Mouse (Mus musculus) liver, embryonic 12.5 days (tissue): Measurements from ENCODE around the gene Slc25a3. TPM values are rescaled to one million over a fixed set of nuclear protein-coding genes. Genes with fewer than 3 reads are reported as not detected.
A peak's percentile ranks its signal among the peaks of the same experiment; 100 is the strongest.

Source experiments
- ATAC-seq: fragments of 200-750 bp; cut with Nextera tagmentation; 2 replicates; pipeline ENCODE4 v1.8.0; 2017; ENCODE audit warnings: moderate number of reproducible peaks, mild to moderate bottlenecking, moderate library complexity
- H3K27ac ChIP-seq: fragments of 300-500 bp; sonication (generic); 2 replicates; pipeline ENCODE4 v1.5.1; 2016; ENCODE audit warnings: mild to moderate bottlenecking
- H3K27me3 ChIP-seq: fragments of 300-500 bp; sonication (generic); replicated peaks from 2 replicates; pipeline ENCODE4 v1.6.1; 2016; ENCODE audit warnings: mild to moderate bottlenecking, moderate library complexity
- H3K36me3 ChIP-seq: fragments of 300-500 bp; sonication (generic); 2 replicates; pipeline ENCODE4 v1.6.1; 2016; ENCODE audit warnings: mild to moderate bottlenecking, moderate library complexity
- H3K4me1 ChIP-seq: fragments of 300-500 bp; sonication (generic); 2 replicates; pipeline ENCODE4 v1.6.1; 2016
- H3K4me2 ChIP-seq: fragments of 300-500 bp; sonication (generic); 2 replicates; pipeline ENCODE4 v1.6.1; 2016; ENCODE audit warnings: mild to moderate bottlenecking, moderate library complexity
- H3K4me3 ChIP-seq: fragments of 300-500 bp; sonication (generic); 2 replicates; pipeline ENCODE4 v1.5.1; 2016; ENCODE audit warnings: mild to moderate bottlenecking, moderate library complexity
- H3K9ac ChIP-seq: fragments of 300-500 bp; sonication (generic); 2 replicates; pipeline ENCODE4 v1.6.1; 2016; ENCODE audit warnings: mild to moderate bottlenecking, moderate library complexity
- H3K9me3 ChIP-seq: fragments of 300-500 bp; sonication (generic); replicated peaks from 2 replicates; pipeline ENCODE4 v1.6.1; 2016; ENCODE audit warnings: mild to moderate bottlenecking, moderate library complexity
- WGBS: fragments of 180-500 bp; shearing (Covaris S2); methylation state at CpG from one replicate; pipeline ENCODE4 v1.1.7; 2016; ENCODE audit not compliant: insufficient replicate concordance; 5-methylcytosine and 5-hydroxymethylcytosine counted together
- polyA plus RNA-seq: library from polyadenylated mRNA; unstranded; fragments of >200 nt; fragmentation: Nextera tagmentation; extraction: Ambion mirVana; gene quantifications from 2 replicates; pipeline ENCODE4 v1.2.1, GENCODE M21; 2016

Slc25a3 gene
- polyA plus RNA-seq, 1 experiment from 2014 or later = 297 TPM

DNA sequence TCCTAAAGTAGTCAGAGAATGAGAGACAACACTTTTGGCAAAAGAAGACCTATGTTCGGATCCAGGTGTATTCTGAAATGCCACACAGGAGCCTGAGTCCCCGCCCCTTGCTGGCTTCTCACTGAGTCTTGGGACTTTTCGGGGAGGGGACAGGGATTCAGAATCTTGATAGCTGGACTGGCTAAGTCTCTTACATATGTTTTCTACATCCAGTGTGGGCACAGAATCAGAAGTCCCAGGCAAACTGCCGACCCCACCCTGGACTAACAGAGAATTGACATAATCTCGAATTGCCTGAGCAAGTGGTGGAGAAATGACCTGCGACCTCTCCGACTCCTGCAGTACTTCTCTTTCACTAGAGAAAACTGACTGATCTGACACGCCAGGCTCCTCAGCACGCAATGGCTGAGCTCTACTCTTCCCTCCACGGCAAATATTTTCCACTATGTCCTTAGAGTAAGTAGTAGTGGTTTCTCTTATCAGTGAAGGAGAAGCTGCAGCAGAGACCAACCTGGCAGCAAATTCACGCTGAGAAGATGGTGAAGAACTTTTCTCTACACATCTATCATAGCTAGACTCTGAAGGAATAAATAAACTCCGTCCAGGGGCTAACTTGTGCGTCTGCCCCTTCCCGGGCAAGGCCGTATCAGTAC is 38.8 kb upstream of the Slc25a3 start:
- Histone ChIP-seq H3K27ac (0 out of 2 replicates have a peak overlapping the region, but pooled peaks have one; percentile 46), H3K9me3 (no peaks in the 10 kb centered on the region), H3K36me3 (peaks cover 97% of the 10 kb centered on the region), H3K9ac (no peak overlapping the region), H3K27me3 (no peaks in the 10 kb centered on the region), H3K4me3 (no peak overlapping the region), H3K4me1 (peaks cover 53% of the 10 kb centered on the region), H3K4me2 (no peak overlapping the region)
- 74% methylated on average over 15 of the region's 15 CpGs for WGBS
- no peak for ATAC-seq

DNA sequence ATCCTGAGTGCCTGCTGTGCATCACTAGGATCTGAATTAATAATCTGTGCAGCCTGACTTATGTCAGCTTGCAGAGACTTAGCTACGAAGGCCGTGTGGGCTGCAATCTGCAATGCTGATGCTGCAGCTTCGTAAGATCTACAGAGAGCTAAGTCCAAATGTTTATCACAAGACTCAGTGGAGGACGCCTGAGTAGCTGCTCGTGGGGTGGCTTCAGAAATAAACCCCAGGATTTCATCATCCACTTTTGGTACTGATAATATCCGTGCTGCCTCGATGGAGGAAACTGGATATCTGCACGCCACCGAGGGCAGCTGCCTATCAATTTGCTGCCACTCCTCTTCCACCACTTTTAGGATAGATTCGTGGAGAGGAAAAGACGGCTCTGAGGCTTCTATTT is 38.2 kb upstream of the Slc25a3 start:
- ATAC-seq = peak; percentile 22; the same call in 1 of the 2 replicates
- Histone ChIP-seq H3K27ac (0 out of 2 replicates have a peak overlapping the region, but pooled peaks have one; percentile 46), H3K9me3 (no peaks in the 10 kb centered on the region), H3K36me3 (peaks cover 97% of the 10 kb centered on the region), H3K27me3 (no peaks in the 10 kb centered on the region), H3K4me3 (no peak overlapping the region), H3K4me1 (peaks cover 48% of the 10 kb centered on the region), H3K4me2 (no peak overlapping the region), H3K9ac (no peak overlapping the region)
- 40% methylated on average over 11 of the region's 11 CpGs for WGBS

DNA sequence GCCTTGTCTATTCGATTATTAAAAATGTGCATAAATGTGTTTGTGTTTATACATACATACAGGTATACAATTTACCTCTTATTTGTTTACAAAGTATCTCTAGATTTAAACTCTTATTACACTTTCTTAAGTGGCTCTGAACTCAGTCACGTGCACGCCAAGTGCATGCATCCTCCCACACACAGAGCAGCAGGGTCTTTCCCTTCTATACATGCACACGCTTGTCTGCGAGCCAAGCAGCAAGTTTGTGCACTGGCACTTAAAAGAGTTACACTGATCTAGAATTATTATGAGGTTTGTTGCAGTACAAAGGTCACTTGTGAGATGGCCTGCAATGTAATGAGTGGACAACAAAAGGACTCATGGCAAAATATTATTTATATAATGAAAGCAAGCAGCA is 37.1 kb upstream of the Slc25a3 start:
- Histone ChIP-seq H3K4me1 (peaks cover 37% of the 10 kb centered on the region), H3K27ac (no peak overlapping the region), H3K9ac (no peak overlapping the region), H3K9me3 (no peaks in the 10 kb centered on the region), H3K36me3 (peaks cover 97% of the 10 kb centered on the region), H3K4me3 (no peak overlapping the region), H3K27me3 (no peaks in the 10 kb centered on the region), H3K4me2 (no peak overlapping the region)
- no peak for ATAC-seq
- WGBS = 95% methylated on average over 5 of the region's 5 CpGs

DNA sequence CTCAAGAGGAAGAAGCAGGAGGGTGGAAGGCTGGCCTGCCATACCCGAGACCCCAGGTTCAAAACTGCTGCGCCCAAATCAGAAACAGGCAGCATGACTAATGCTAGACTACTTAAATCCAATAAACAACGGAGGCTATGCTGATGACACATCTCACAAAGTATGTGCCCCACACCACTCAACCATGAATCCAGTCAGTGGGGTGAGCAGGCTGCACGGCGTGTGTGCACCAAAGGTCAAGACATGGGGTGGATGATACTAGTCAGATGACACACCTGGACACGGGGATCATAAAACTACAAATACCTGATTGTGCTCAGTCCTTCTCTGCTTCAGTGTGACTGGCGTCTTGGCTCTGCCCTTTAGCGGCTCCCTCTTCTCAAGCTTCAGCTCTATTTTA is 34.6 kb upstream of the Slc25a3 start:
- 84% methylated on average over 8 of the region's 8 CpGs for WGBS
- no peak overlapping the region for H3K4me3 ChIP-seq

DNA sequence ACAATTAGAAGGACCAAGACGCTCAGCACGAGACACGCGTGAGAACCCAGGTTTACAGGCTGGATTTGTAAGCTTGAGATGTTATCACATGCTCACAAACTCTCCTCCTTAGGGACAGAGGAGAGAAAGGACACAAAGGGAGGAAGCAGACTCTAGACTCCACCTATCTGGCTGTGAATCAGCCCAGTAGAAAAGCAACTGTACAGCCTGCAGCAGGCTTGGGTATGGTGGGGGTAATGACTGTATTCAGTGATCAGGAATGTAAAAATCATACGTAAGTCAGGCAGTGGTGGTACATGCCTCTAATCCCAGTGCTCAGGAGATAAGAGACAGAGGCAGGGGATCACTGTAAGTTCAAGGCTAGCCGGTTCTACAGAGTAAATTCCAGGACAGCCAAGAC is 32.5 kb upstream of the Slc25a3 start:
- H3K36me3 ChIP-seq = peaks cover 100% of the 10 kb centered on the region
- no peak overlapping the region for H3K27ac ChIP-seq
- H3K9ac ChIP-seq = no peak overlapping the region
- H3K9me3 ChIP-seq = no peaks in the 10 kb centered on the region
- H3K4me2 ChIP-seq = no peak overlapping the region
- no peaks in the 10 kb centered on the region; the same call in 1 of the 2 replicates for H3K4me1 ChIP-seq
- peak; percentile 22; the same call in 1 of the 2 replicates for ATAC-seq
- WGBS = 86% methylated on average over 6 of the region's 6 CpGs
- H3K4me3 ChIP-seq = no peak overlapping the region
- no peaks in the 10 kb centered on the region for H3K27me3 ChIP-seq

More for the DNA sequence above, 34.6 kb upstream of the Slc25a3 start:
- Histone ChIP-seq H3K4me2 (no peak overlapping the region), H3K27ac (no peak overlapping the region), H3K36me3 (peaks cover 100% of the 10 kb centered on the region), H3K27me3 (no peaks in the 10 kb centered on the region), H3K4me1 (peaks cover 18% of the 10 kb centered on the region), H3K9ac (no peak overlapping the region), H3K9me3 (no peaks in the 10 kb centered on the region)
- ATAC-seq = peak; percentile 31; the same call in 1 of the 2 replicates

DNA sequence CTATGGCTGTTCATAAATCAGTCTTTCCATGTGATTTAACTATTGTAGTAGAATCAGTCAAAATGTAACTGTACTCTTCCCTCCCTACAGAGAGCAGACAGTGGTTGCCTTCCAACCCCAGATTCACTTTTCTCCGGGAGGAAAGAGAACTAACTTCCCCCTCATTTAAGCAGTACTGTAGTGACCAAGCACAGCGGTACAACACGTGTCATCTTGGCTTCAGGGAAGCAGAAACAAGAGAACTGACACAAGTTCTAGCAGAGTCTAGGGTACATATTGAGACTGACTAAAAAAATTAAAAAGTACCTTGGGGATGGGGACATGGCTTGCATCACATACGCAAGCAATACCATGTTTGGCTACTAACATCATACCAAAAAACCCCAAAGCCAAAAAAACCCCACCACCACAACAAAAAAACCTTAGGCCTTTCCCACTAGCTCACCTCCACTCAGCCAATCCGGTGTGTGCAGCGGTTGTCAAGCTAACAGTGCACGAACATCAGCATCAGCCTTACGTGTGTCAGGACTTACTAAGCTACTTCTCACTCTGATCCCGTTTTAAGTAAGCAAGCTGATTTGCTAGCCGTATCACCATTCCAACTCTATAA is 30.1 kb upstream of the Slc25a3 start:
- no peak overlapping the region for H3K27ac ChIP-seq

DNA sequence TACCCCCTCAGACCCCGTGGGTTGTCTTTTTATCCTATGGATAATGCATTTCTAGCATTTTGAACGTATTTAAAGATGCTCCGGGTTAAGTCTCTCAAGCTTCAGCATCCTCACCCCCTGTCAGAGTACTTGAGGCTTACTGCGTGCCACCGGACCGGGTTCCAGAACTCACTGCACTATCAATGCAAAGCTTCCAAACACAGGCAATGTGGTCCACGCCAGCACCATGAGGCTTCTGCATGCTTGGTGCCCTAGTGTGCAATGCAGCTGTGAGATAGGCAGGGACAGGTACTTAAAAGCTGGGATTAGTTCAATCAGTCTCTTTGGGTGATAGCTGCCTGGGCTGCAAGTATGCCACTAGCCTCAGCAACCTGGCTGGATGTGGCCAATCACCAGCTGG is 21.6 kb upstream of the Slc25a3 start:
- peaks cover 56% of the 10 kb centered on the region for H3K36me3 ChIP-seq
- H3K4me2 ChIP-seq = no peak overlapping the region
- H3K9ac ChIP-seq = no peak overlapping the region
- H3K27ac ChIP-seq = no peak overlapping the region
- WGBS = 90% methylated on average over 7 of the region's 7 CpGs
- H3K27me3 ChIP-seq = no peaks in the 10 kb centered on the region
- no peak overlapping the region for H3K4me3 ChIP-seq
- peaks cover 10% of the 10 kb centered on the region for H3K4me1 ChIP-seq
- H3K9me3 ChIP-seq = no peaks in the 10 kb centered on the region
- no peak for ATAC-seq

More for the DNA sequence above, 30.1 kb upstream of the Slc25a3 start:
- peaks cover 100% of the 10 kb centered on the region for H3K36me3 ChIP-seq
- H3K4me2 ChIP-seq = no peak overlapping the region
- H3K9me3 ChIP-seq = no peaks in the 10 kb centered on the region
- H3K4me1 ChIP-seq = no peaks in the 10 kb centered on the region; the same call in 1 of the 2 replicates
- no peaks in the 10 kb centered on the region for H3K27me3 ChIP-seq
- H3K4me3 ChIP-seq = no peak overlapping the region
- WGBS = 91% methylated on average over 10 of the region's 10 CpGs
- no peak overlapping the region for H3K9ac ChIP-seq
- no peak for ATAC-seq

DNA sequence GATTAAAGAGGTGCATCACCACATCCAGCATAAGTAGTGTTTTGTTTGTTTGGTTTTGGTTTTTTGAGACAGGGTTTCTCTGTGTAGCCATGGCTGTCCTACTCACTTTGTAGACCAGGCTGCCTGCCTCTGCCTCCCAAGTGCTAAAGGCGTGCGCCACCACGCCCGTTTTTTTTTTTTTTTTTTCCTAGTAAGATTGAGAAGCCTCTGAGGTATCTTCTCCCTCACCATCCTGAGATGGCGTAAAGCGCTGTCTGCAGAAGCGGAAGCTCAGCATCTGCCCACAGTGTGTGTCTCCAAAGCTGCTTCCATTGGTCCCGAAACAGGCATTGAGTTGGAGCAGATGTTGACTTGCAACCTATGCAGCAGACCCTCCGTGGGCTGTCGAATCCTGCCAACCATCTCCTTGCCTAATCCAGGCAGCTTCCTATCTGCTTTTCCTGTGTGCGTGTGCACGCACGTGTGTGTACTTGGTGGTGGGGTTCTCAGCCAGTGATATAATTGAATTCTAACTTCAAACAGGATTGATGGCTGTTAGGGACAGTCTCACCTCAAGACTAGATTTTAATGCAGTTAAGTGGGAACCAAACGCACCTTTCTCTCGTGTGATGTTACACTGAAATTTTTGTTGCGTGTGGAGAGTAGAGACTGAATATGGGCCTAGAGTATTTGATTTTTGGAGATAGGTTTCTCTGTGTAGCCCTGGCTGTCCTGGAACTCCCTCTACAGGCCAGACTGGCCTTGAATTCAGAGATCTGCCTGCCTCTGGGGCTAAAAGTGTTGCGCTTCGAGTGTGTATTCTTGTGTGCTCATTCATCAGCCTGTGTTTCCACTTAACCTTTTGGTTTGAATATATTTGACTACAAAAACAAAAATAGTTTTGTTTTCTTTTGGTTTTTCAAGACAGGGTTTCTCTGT is 19.7 kb upstream of the Slc25a3 start:
- Histone ChIP-seq H3K27me3 (no peaks in the 10 kb centered on the region), H3K27ac (0 out of 2 replicates have a peak overlapping the region, but pooled peaks have one; percentile 6), H3K4me2 (no peak overlapping the region), H3K36me3 (peaks cover 37% of the 10 kb centered on the region), H3K4me3 (no peak overlapping the region), H3K9me3 (no peaks in the 10 kb centered on the region), H3K9ac (no peak overlapping the region), H3K4me1 (peaks cover 22% of the 10 kb centered on the region)
- 0 out of 2 replicates have a peak, but pooled peaks have one; percentile 8 for ATAC-seq
- 45% methylated on average over 18 of the region's 18 CpGs for WGBS

DNA sequence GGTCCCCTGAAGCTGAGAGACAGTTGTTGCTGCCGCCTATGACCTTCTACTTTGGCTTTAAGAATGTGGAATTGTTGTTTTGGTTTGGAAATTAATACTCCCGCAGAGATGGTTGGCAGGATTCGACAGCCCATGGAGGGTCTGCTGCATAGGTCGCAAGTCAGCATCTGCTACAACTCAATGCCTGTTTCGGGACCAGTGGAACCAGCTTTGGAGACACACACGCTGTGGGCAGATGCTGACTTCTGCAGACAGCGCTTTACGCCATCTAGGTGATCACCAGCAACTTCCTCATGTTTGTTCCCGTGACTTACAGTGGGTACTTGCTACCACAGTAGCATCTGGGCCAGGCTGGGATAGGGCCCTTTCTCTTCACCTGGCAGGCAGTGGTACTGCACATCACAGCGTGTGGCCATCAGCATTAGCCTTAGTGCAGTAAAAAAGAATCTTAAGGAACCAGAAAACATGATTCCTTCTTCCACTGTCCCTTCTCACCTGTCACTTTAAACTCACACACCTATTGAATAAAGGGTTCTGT is 18.9 kb upstream of the Slc25a3 start:
- no peak for ATAC-seq
- Histone ChIP-seq H3K4me1 (peaks cover 26% of the 10 kb centered on the region), H3K9me3 (no peaks in the 10 kb centered on the region), H3K4me3 (no peak overlapping the region), H3K4me2 (no peak overlapping the region), H3K27me3 (no peaks in the 10 kb centered on the region), H3K36me3 (peaks cover 30% of the 10 kb centered on the region), H3K27ac (no peak overlapping the region), H3K9ac (no peak overlapping the region)
- 71% methylated on average over 10 of the region's 10 CpGs for WGBS

DNA sequence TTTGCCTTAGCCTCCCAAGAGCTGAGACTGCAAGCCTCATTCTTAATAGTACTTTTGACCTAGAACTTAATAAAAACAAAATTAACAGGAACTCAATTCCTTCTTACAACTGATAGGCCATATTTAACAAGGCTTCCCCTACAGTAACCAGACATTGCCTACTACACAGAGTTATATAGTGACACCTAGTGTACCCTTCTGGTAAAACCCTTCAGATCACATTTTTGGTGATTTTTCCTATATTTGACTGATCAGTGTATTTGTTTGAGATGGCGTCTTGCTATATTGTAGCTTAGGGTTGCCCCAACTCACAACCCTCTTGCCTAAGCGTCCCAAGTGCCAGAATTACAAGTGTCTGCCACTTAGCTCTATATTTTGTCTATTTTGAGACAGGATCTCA is 17.7 kb upstream of the Slc25a3 start:
- Histone ChIP-seq H3K27me3 (no peaks in the 10 kb centered on the region), H3K4me2 (no peak overlapping the region), H3K4me1 (peaks cover 26% of the 10 kb centered on the region), H3K9me3 (no peaks in the 10 kb centered on the region), H3K9ac (no peak overlapping the region), H3K4me3 (no peak overlapping the region), H3K36me3 (peaks cover 19% of the 10 kb centered on the region), H3K27ac (no peak overlapping the region)
- ATAC-seq = no peak
- 19% methylated on average over 2 of the region's 2 CpGs for WGBS

DNA sequence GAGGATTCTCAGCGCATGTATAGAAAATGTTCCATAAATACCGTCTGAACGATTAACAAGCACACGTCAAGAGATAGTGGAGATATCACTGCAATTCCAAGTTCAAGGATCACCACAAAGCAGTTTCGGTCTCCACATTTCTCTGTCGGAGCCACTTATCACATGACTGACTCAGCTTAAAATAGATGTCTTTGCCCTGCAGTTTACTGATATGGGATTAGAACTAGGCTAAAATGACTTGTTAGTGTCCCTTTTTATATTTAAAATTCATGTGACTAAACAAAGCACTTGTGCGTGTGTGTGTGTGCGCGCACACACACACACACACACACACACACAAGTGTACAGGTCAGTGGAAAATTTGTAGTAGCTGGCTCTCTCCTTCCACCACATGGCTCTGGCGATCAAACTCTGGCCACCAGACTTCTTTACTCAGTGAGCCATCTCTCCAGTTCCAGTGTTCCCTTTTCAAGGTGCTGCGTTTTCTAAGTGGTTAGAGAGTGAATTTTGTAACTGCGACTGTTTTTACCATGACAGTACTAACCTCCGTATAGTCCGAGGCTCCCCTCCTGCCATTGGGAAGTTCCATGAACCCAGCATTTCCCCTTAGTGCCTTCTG is 15.4 kb upstream of the Slc25a3 start:
- 0 out of 2 replicates have a peak overlapping the region, but pooled peaks have one; percentile 22 for H3K9ac ChIP-seq
- 58% methylated on average over 14 of the region's 14 CpGs for WGBS
- no peak overlapping the region for H3K27ac ChIP-seq

More for the DNA sequence above, 15.4 kb upstream of the Slc25a3 start:
- Histone ChIP-seq H3K4me3 (no peak overlapping the region), H3K4me2 (peak overlapping the region; percentile 27), H3K36me3 (no peaks in the 10 kb centered on the region), H3K4me1 (peaks cover 26% of the 10 kb centered on the region), H3K9me3 (no peaks in the 10 kb centered on the region), H3K27me3 (no peaks in the 10 kb centered on the region)
- no peak; the same call in 1 of the 2 replicates for ATAC-seq
